Mouse (Mus musculus): ENCODE data around the gene Pick1.

DNA sequence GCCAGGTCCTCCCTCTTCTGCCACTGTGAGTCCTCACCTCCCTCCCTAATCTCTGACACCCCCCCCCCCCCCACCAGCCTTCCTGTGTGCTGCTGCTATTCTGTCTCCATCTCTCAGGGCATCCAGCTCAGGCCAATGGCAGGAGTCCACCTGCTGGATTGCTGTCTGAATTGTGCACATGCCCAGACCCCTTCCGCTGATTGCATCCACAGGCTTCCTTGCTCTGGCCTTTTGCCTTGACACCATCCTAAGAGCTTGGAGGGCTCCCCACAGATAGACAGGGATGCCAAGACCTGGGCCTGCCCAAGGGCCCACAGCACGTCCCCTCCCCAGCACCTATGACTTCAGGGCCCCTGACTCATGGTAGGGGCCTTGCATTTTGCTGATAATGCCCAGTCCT is 18.6 kb upstream of the Pick1 start:
- TF ChIP-seq GATA1 (IDR thresholded peaks at IDR 0.05; ENCODE audit: borderline replicate concordance, low read length): no peak
- no peak for TF ChIP-seq FLI1 (IDR thresholded peaks at IDR 0.05; ENCODE audit: low read length)

Data from megakaryocyte, embryonic 14.5 days (primary cell).